Mouse (Mus musculus) bone marrow macrophage, adult 2 months (primary cell): Measurements from ENCODE around the gene Pelp1. TPM values are rescaled to one million over a fixed set of nuclear protein-coding genes. Genes with fewer than 3 reads are reported as not detected.
A peak's percentile ranks its signal among the peaks of the same experiment; 100 is the strongest.

Source experiments
- H3K27ac ChIP-seq: 2 replicates; pipeline ENCODE4 v1.5.1; 2012; ENCODE audit warnings: low read depth, low read length; ENCODE audit not compliant: insufficient read depth
- H3K4me1 ChIP-seq: 2 replicates; pipeline ENCODE4 v1.6.1; 2012; ENCODE audit warnings: low read length; ENCODE audit not compliant: control insufficient read depth, insufficient read depth
- H3K4me3 ChIP-seq: 2 replicates; pipeline ENCODE4 v1.5.1; 2012; ENCODE audit warnings: mild to moderate bottlenecking, low read length, moderate library complexity; ENCODE audit not compliant: insufficient read depth
- CTCF ChIP-seq: IDR thresholded peaks from 2 replicates; pipeline ENCODE4 v1.5.1; 2012; ENCODE audit warnings: low read depth, mild to moderate bottlenecking, low read length, moderate library complexity
- POLR2A ChIP-seq: IDR thresholded peaks from 2 replicates; pipeline ENCODE4 v1.6.1; 2012; ENCODE audit warnings: mild to moderate bottlenecking, low read depth, low read length, borderline replicate concordance
- polyA plus RNA-seq: library from polyadenylated mRNA; stranded (reverse); fragments of >200 nt; gene quantifications from 2 replicates; pipeline ENCODE4 v1.2.4, GENCODE M21; 2012; ENCODE audit not compliant: missing spikeins, insufficient read depth, insufficient read length

The Pelp1 gene
- polyA plus RNA-seq: 19.3 and 21.2 TPM in 2 replicates

- TF ChIP-seq CTCF: no peak
- TF ChIP-seq POLR2A: no peak
- H3K27ac ChIP-seq: peak within 1 kb of the TSS; percentile 67
- H3K4me1 ChIP-seq: peaks cover 17% of the 10 kb centered on the region
- H3K4me3 ChIP-seq: peak within 1 kb of the TSS; percentile 95
Observed at GRCm38 (mm10) chr11:70409594-70410296, at the start of gene Pelp1. Pelp1 (minus strand) TSS chr11:70410031.

- no peak for TF ChIP-seq CTCF
- TF ChIP-seq POLR2A: no peak
- Histone ChIP-seq H3K4me3 (peak within 1 kb of the TSS; percentile 66), H3K27ac (peak within 1 kb of the TSS; percentile 58), H3K4me1 (peaks cover 29% of the 10 kb centered on the region)
Observed at GRCm38 (mm10) chr11:70458688-70459600, 49.1 kb upstream of the Pelp1 start, which contains the start of gene Zmynd15. Zmynd15 (plus strand) TSS chr11:70459433.

- H3K27ac ChIP-seq: peak overlapping the region; percentile 96
- H3K4me3 ChIP-seq: peak overlapping the region; percentile 14; the same call in 1 of the 2 replicates
- TF ChIP-seq CTCF (no peak), POLR2A (no peak)
- H3K4me1 ChIP-seq: peaks cover 48% of the 10 kb centered on the region
Observed at GRCm38 (mm10) chr11:70453261-70454044, 43.6 kb upstream of the Pelp1 start.

GRCm38 (mm10) chr11:70451797-70452498, 42.1 kb upstream of the Pelp1 start, which contains the start of gene Med11:
Med11 (plus strand) TSS chr11:70451919.
- H3K4me1 ChIP-seq: peaks cover 54% of the 10 kb centered on the region
- TF ChIP-seq POLR2A (no peak), CTCF (peak; percentile 76)

GRCm38 (mm10) chr11:70450926-70451325, 41.1 kb upstream of the Pelp1 start:
- H3K4me3 ChIP-seq: no peak overlapping the region
- H3K27ac ChIP-seq: no peak overlapping the region
- H3K4me1 ChIP-seq: peaks cover 56% of the 10 kb centered on the region
- TF ChIP-seq CTCF (no peak), POLR2A (no peak)

More at GRCm38 (mm10) chr11:70451797-70452498, 42.1 kb upstream of the Pelp1 start, which contains the start of gene Med11:
- Histone ChIP-seq H3K27ac (peak within 1 kb of the TSS; percentile 96), H3K4me3 (peak within 1 kb of the TSS; percentile 90)

GRCm38 (mm10) chr11:70447373-70447772, 37.5 kb upstream of the Pelp1 start:
- TF ChIP-seq CTCF (no peak), POLR2A (no peak)
- Histone ChIP-seq H3K4me1 (peaks cover 49% of the 10 kb centered on the region), H3K4me3 (no peak overlapping the region), H3K27ac (peak overlapping the region; percentile 90)

GRCm38 (mm10) chr11:70446756-70447155, 36.9 kb upstream of the Pelp1 start:
- TF ChIP-seq POLR2A: no peak
- TF ChIP-seq CTCF: peak; percentile 67
- Histone ChIP-seq H3K4me1 (peaks cover 55% of the 10 kb centered on the region), H3K27ac (peak overlapping the region; percentile 90), H3K4me3 (no peak overlapping the region)

- peaks cover 59% of the 10 kb centered on the region for H3K4me1 ChIP-seq
- no peak overlapping the region for H3K4me3 ChIP-seq
- TF ChIP-seq CTCF: no peak
- TF ChIP-seq POLR2A: no peak
- H3K27ac ChIP-seq: peak overlapping the region; percentile 44
Observed at GRCm38 (mm10) chr11:70444667-70445066, 34.8 kb upstream of the Pelp1 start.
